Mouse (Mus musculus): ENCODE measurements around the gene Csrp1. TPM values are rescaled to one million over a fixed set of nuclear protein-coding genes. Genes with fewer than 3 reads are reported as not detected.

Csrp1 gene
- polyA plus RNA-seq, 1 experiment = 4.0 TPM

DNA sequence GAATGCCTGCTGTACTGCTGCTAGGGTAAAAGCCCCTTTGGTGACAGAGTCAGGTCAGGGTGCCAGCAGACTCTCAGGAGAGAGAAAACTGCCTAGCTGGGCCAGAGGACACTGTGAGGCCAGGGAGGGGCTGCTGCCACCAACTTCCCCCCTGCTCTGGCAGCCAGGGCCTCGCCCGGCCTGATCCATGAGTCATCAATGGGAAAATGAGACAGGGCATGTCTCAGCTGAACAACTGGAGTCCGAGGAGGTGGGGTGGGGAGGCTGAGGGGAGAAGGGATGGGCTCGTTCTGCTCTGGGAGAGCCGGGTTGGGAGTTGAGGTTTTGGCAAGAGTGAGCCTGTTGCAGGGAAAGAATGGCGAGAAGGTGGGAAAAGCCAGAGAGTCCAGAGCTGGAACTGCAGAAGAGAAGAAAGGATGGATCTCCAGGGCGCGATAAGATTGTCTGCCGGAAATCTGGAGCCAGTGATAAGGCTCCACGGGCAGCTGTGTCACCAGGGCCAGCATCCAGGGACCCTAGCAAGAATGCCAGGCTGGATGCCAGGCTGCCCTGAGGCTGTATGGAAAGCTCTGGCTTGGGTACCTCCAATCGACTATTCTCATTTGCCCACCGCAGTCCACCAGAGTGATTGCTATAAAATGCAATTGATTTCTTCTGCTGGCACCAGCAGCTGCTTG, 51.2 kb downstream of the Csrp1 start:
- Histone ChIP-seq H3K4me1 (ENCODE audit: control insufficient read depth) (peaks cover 95% of the 10 kb centered on the region), H3K36me3 (ENCODE audit: control insufficient read depth) (peaks cover 54% of the 10 kb centered on the region), H3K4me3 (replicated peaks) (no peak overlapping the region), H3K9me3 (ENCODE audit: control insufficient read depth, low read length) (no peaks in the 10 kb centered on the region), H3K27me3 (ENCODE audit: control insufficient read depth) (no peaks in the 10 kb centered on the region)
- TF ChIP-seq GATA1 (IDR thresholded peaks at IDR 0.05; ENCODE audit: low read length) (no peak), TAL1 (IDR thresholded peaks at IDR 0.05; ENCODE audit: low read length) (no peak)

DNA sequence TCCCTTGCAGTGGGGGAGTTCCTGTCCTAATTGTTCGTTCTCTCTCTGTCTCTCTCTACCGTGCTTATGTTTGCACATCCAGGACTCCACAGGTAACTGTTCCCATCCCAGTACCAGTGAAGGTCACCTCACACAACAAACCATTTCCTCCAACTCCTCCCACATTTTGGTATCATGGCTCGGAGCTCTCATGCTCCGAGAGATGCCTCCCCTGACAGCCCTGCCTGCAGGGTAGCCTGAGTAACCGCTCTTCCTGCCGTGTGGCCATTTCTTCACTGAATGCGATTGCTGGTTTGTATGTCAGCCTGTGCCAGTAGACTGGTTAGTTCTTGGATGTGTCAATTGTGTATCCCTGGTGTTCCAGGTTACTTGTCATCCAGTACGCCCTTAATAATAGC, 51.7 kb downstream of the Csrp1 start:
- H3K27me3 ChIP-seq (ENCODE audit: control insufficient read depth) = no peaks in the 10 kb centered on the region
- no peak for TF ChIP-seq TAL1 (IDR thresholded peaks at IDR 0.05; ENCODE audit: low read length)
- no peak for TF ChIP-seq GATA1 (IDR thresholded peaks at IDR 0.05; ENCODE audit: low read length)
- H3K36me3 ChIP-seq (ENCODE audit: control insufficient read depth) = peaks cover 54% of the 10 kb centered on the region
- H3K4me3 ChIP-seq (replicated peaks) = no peak overlapping the region
- H3K9me3 ChIP-seq (ENCODE audit: control insufficient read depth, low read length) = no peaks in the 10 kb centered on the region
- H3K4me1 ChIP-seq (ENCODE audit: control insufficient read depth) = peaks cover 93% of the 10 kb centered on the region

DNA sequence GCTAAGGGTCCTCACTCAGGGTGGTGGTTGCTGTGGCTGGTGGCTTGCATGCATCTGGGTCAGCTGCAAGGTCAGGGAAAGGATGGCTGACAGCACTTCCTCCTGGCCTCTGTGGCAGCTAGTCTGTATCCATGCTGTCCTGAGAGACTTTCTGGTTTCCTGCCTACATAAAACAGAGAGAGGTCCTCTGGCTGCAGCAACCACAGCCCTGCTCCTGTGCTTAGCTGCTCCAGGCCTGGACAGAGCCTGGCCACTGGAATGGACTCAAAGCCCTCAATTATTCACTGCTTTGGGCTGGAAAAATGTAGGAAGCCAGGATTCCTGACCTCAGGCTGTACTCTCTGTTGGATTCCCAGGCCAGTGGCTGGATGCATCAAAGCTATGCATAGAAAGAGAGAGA, 56.7 kb downstream of the Csrp1 start:
- Histone ChIP-seq H3K4me3 (replicated peaks) (no peak overlapping the region), H3K9me3 (ENCODE audit: control insufficient read depth, low read length) (no peaks in the 10 kb centered on the region), H3K4me1 (ENCODE audit: control insufficient read depth) (peaks cover 78% of the 10 kb centered on the region)

DNA sequence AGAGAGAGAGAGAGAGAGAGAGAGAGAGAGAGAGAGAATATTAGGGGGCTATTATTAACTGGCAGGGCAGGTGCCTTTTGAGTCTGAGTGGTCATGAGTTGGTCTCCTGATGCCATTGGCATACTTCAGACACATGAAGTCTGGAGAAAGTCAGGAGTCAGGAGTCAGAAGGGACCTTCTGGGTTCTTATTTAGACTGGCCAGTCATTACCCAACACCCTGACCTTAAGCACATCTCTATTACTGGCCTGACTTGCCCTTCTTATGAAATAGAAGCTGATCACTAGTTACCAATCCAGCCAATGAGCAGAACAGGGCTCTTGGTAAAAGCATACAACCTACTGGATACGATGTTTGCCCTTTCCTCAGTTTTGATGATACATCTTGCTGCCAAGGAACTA, 57.2 kb downstream of the Csrp1 start:
- Histone ChIP-seq H3K9me3 (ENCODE audit: control insufficient read depth, low read length) (no peaks in the 10 kb centered on the region), H3K4me1 (ENCODE audit: control insufficient read depth) (peaks cover 74% of the 10 kb centered on the region), H3K36me3 (ENCODE audit: control insufficient read depth) (peaks cover 3% of the 10 kb centered on the region), H3K4me3 (replicated peaks) (no peak overlapping the region), H3K27me3 (ENCODE audit: control insufficient read depth) (no peaks in the 10 kb centered on the region)
- TF ChIP-seq GATA1 (IDR thresholded peaks at IDR 0.05; ENCODE audit: low read length) (no peak), TAL1 (IDR thresholded peaks at IDR 0.05; ENCODE audit: low read length) (no peak)

More for the DNA sequence above, 56.7 kb downstream of the Csrp1 start:
- H3K27me3 ChIP-seq (ENCODE audit: control insufficient read depth) = no peaks in the 10 kb centered on the region
- H3K36me3 ChIP-seq (ENCODE audit: control insufficient read depth) = peaks cover 8% of the 10 kb centered on the region
- TF ChIP-seq GATA1 (IDR thresholded peaks at IDR 0.05; ENCODE audit: low read length) (no peak), TAL1 (IDR thresholded peaks at IDR 0.05; ENCODE audit: low read length) (no peak)

DNA sequence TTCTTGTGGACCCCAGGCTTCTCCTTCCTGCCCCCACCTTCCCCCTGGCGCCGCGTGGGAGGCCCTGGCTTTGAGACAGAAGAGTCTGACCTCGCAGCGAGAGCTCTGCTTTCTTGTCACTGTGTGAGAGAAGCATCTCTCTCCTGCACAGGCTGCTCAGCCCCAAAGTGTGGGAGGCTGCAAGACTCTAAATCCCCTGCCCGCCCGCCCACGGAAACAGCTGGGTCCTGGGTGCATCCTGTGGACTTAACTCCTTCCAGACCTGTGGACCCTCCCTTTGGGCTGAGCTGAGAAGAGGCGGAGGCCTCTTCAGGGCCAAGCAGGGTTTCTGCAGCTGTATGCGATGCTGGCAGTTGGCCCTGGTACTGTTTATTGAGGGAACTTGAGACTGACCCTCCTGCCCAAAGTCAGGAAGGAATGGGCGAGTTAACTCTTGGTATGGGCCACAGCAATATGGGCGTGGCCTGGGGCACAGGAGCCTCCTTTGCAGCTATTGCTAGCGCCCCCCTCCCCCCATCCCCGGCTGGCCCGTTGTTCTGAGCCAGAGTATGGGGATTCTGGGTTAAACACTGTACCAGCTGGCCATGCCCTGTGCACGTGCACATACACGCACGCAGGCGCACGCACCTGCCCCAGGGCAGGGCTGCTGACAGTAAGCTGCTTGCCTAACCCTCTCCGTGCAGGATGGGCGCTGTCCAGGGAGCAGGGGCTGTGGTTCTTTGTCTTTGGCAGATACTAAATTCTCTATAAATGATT, 59.1 kb downstream of the Csrp1 start, which contains the start of gene Tnni1:
Gene Tnni1 (plus strand): TSS at position 655 of the 756 bp plus-strand sequence.
- no peak for TF ChIP-seq GATA1 (IDR thresholded peaks at IDR 0.05; ENCODE audit: low read length)
- no peak for TF ChIP-seq TAL1 (IDR thresholded peaks at IDR 0.05; ENCODE audit: low read length)
- peaks cover 56% of the 10 kb centered on the region for H3K4me1 ChIP-seq (ENCODE audit: control insufficient read depth)
- H3K36me3 ChIP-seq (ENCODE audit: control insufficient read depth) = no peaks in the 10 kb centered on the region
- H3K9me3 ChIP-seq (ENCODE audit: control insufficient read depth, low read length) = no peaks in the 10 kb centered on the region
- no peak within 1 kb of the TSS for H3K4me3 ChIP-seq (replicated peaks)
- no peaks in the 10 kb centered on the region for H3K27me3 ChIP-seq (ENCODE audit: control insufficient read depth)

DNA sequence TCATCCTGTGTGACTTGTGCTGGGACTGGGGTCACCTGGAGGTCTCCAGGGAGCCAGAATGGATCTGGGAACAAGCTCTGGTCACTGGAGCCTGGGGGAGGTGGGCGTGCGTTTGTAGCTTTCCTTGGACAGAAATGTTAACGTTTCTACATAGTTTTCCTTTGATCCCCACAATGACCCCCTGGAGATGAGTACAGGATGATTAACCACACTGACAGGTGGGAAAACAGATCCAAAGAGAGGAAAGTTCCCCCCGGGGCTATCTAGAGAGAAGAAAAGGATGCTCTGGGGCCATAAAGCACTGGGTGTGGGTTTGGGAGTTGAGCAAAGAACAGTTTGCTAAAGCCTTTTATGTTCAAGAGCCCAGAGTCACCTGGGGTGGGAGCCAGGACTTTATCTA, 60.8 kb downstream of the Csrp1 start:
- Histone ChIP-seq H3K27me3 (ENCODE audit: control insufficient read depth) (no peaks in the 10 kb centered on the region), H3K9me3 (ENCODE audit: control insufficient read depth, low read length) (no peaks in the 10 kb centered on the region), H3K4me1 (ENCODE audit: control insufficient read depth) (peaks cover 41% of the 10 kb centered on the region), H3K4me3 (replicated peaks) (no peak overlapping the region), H3K36me3 (ENCODE audit: control insufficient read depth) (no peaks in the 10 kb centered on the region)
- TF ChIP-seq GATA1 (IDR thresholded peaks at IDR 0.05; ENCODE audit: low read length) (no peak), TAL1 (IDR thresholded peaks at IDR 0.05; ENCODE audit: low read length) (no peak)

DNA sequence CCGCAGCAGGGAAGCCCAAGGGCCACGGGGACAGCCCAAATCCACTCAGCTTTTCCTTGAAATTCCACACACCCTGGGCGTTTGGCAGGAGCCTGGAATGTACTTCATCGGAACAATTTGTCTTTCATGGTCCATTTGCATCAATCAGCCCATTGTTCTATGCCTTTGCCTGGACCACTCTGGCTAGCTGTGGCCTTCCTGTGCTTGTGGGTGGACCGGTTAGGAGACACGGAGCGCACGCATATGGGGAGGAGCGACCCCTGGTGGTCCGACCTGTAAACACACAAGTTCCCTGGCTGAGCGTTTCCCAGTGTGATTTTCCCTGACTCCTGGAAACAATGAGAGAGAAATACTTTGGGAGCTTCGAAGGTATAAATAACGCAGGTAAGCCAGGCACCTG, 61.4 kb downstream of the Csrp1 start:
- Histone ChIP-seq H3K4me3 (replicated peaks) (no peak overlapping the region), H3K4me1 (ENCODE audit: control insufficient read depth) (peaks cover 37% of the 10 kb centered on the region), H3K36me3 (ENCODE audit: control insufficient read depth) (no peaks in the 10 kb centered on the region), H3K9me3 (ENCODE audit: control insufficient read depth, low read length) (no peaks in the 10 kb centered on the region), H3K27me3 (ENCODE audit: control insufficient read depth) (no peaks in the 10 kb centered on the region)
- TF ChIP-seq GATA1 (IDR thresholded peaks at IDR 0.05; ENCODE audit: low read length) (no peak), TAL1 (IDR thresholded peaks at IDR 0.05; ENCODE audit: low read length) (no peak)

DNA sequence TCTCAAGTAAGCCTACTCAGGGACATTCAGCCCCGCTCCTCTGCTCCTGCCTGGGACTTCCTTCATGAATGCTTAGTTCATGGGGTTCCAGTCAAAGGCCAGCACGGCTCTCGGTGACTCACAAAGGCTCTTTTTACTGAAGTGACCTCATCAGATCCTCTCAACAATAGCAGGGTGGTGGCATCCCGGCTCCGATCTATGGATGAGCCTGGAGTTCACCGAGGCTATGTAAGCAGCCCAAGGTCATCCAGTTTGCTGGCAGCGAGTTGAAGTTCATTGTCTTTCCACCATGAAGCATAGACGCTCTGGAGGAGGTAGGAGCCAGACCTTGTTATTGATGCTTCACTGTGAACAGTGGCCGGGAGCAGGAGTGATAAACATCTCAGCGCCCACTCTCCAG, 63.0 kb downstream of the Csrp1 start:
- TF ChIP-seq GATA1 (IDR thresholded peaks at IDR 0.05; ENCODE audit: low read length) (no peak), TAL1 (IDR thresholded peaks at IDR 0.05; ENCODE audit: low read length) (no peak)
- Histone ChIP-seq H3K4me3 (replicated peaks) (no peak overlapping the region), H3K36me3 (ENCODE audit: control insufficient read depth) (no peaks in the 10 kb centered on the region), H3K27me3 (ENCODE audit: control insufficient read depth) (no peaks in the 10 kb centered on the region), H3K9me3 (ENCODE audit: control insufficient read depth, low read length) (no peaks in the 10 kb centered on the region), H3K4me1 (ENCODE audit: control insufficient read depth) (peaks cover 30% of the 10 kb centered on the region)

DNA sequence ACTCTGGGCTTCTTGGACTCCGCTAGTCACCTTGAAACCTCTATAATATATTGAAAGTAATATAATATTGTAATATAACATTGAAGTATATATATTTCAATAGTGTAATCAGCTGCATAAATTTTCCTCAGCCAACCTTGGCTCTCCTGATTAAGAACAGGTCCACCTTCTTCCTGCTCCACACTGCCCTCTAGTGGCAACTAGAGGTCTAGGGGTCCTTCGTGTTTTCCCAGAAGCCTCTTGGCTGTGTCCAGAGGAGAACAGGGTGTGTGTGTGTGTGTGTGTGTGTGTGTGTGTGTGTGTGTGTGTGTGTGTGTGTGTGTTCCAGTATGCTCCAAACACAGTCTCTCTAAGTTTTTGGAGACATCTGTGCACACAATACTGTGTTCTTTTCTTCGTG, 67.9 kb downstream of the Csrp1 start:
- Histone ChIP-seq H3K4me3 (replicated peaks) (no peak overlapping the region), H3K36me3 (ENCODE audit: control insufficient read depth) (no peaks in the 10 kb centered on the region), H3K4me1 (ENCODE audit: control insufficient read depth) (peaks cover 17% of the 10 kb centered on the region), H3K9me3 (ENCODE audit: control insufficient read depth, low read length) (no peaks in the 10 kb centered on the region), H3K27me3 (ENCODE audit: control insufficient read depth) (peaks cover 12% of the 10 kb centered on the region)
- TF ChIP-seq TAL1 (IDR thresholded peaks at IDR 0.05; ENCODE audit: low read length) (no peak), GATA1 (IDR thresholded peaks at IDR 0.05; ENCODE audit: low read length) (no peak)

Data from erythroblast, embryonic 14.5 days (primary cell).